Mouse (Mus musculus) heart, adult 2 months (tissue): ENCODE measurements around the gene Adamts18. TPM values are rescaled to one million over a fixed set of nuclear protein-coding genes. Genes with fewer than 3 reads are reported as not detected.

Experiments
- DNase-seq, 2 experiments: peaks; one replicate each; pipeline ENCODE4 v3.0.0; 2021
- H3K27ac ChIP-seq: fragments of 200-600 bp; 2 replicates; pipeline ENCODE4 v1.8.1; 2022
- H3K27me3 ChIP-seq: fragments of 200-500 bp; 2 replicates; pipeline ENCODE4 v1.6.1; 2012; ENCODE audit warnings: mild to moderate bottlenecking, low read length, inconsistent platforms, mixed read lengths; ENCODE audit not compliant: control insufficient read depth, insufficient read depth
- H3K36me3 ChIP-seq: fragments of 200-500 bp; 2 replicates; pipeline ENCODE4 v1.6.1; 2012; ENCODE audit warnings: low read length, inconsistent platforms; ENCODE audit not compliant: control insufficient read depth, insufficient read depth
- H3K4me1 ChIP-seq: fragments of 200-500 bp; 2 replicates; pipeline ENCODE4 v1.6.1; 2011; ENCODE audit warnings: low read length; ENCODE audit not compliant: control insufficient read depth, insufficient read depth
- H3K4me3 ChIP-seq: fragments of 200-600 bp; 2 replicates; pipeline ENCODE4 v1.8.1; 2022
- H3K79me2 ChIP-seq: fragments of 200-500 bp; replicated peaks from 2 replicates; pipeline ENCODE4 v1.6.1; 2012; ENCODE audit warnings: mild to moderate bottlenecking, inconsistent platforms, low read length, moderate library complexity, mixed read lengths; ENCODE audit not compliant: control insufficient read depth, insufficient read depth
- H3K9ac ChIP-seq: fragments of 200-500 bp; 2 replicates; pipeline ENCODE4 v1.6.1; 2012; ENCODE audit warnings: low read depth, mild to moderate bottlenecking, control low read depth, inconsistent platforms, low read length, mixed read lengths
- CTCF ChIP-seq: fragments of 200-600 bp; IDR thresholded peaks from 2 replicates; pipeline ENCODE4 v1.8.1; 2022; ENCODE audit warnings: antibody characterized with exemption, mild to moderate bottlenecking, moderate library complexity
- EP300 ChIP-seq: fragments of 200-500 bp; IDR thresholded peaks from 2 replicates; pipeline ENCODE4 v1.6.1; 2011; ENCODE audit warnings: low read depth, low read length, control low read depth; ENCODE audit not compliant: insufficient read depth
- POLR2A ChIP-seq: fragments of 200-500 bp; IDR thresholded peaks from 2 replicates; pipeline ENCODE4 v1.6.1; 2011; ENCODE audit warnings: mild to moderate bottlenecking, low read depth, low read length, control low read depth; ENCODE audit not compliant: insufficient read depth
- WGBS: fragments of 180-500 bp; shearing (Covaris S2); methylation state at CpG from one replicate; pipeline ENCODE4 v1.1.7; 2018; 5-methylcytosine and 5-hydroxymethylcytosine counted together
- intact Hi-C: fragments of 180-260 bp; cut with DNase I; formaldehyde crosslinking; loops from one replicate; pipeline ENCODE4 v1.15.1; 2025
- polyA plus RNA-seq: library from polyadenylated mRNA; depleted of rRNA; stranded (reverse); fragments of >200 nt; gene quantifications from 2 replicates; pipeline ENCODE4 v1.2.3, GENCODE M21; 2012
- total RNA-seq, 2 experiments: library from RNA; stranded (reverse); gene quantifications; 2 replicates each; pipeline ENCODE4 v1.2.3; 2021

The Adamts18 gene
- total and polyA plus RNA-seq, 3 experiments: 0.04 TPM; not detected in 2

GRCm38 (mm10) chr8:113882558-113882957 lies 34.0 kb upstream of the Adamts18 start:
- Histone ChIP-seq H3K4me3 (no peak overlapping the region), H3K27me3 (no peaks in the 10 kb centered on the region), H3K4me1 (no peaks in the 10 kb centered on the region), H3K79me2 (no peaks in the 10 kb centered on the region), H3K27ac (no peak overlapping the region), H3K36me3 (no peaks in the 10 kb centered on the region), H3K9ac (no peak overlapping the region)
- intact Hi-C loops: no loop called here
- WGBS: 63% methylated on average over 2 of the region's 2 CpGs
- DNase-seq: no peak
- TF ChIP-seq POLR2A: no peak
- no peak for TF ChIP-seq CTCF
- no peak for TF ChIP-seq EP300

GRCm38 (mm10) chr8:113878411-113879006 lies 30.0 kb upstream of the Adamts18 start:
- Histone ChIP-seq H3K27ac (no peak overlapping the region), H3K9ac (no peak overlapping the region), H3K36me3 (no peaks in the 10 kb centered on the region), H3K27me3 (no peaks in the 10 kb centered on the region), H3K4me1 (no peaks in the 10 kb centered on the region), H3K4me3 (no peak overlapping the region), H3K79me2 (no peaks in the 10 kb centered on the region)
- intact Hi-C loops: no loop called here
- no peak for DNase-seq
- TF ChIP-seq CTCF: no peak
- no peak for TF ChIP-seq POLR2A
- TF ChIP-seq EP300: no peak
- whole genome bisulfite sequencing: 66% methylated on average over 3 of the region's 3 CpGs

- no peaks in the 10 kb centered on the region for H3K27me3 ChIP-seq
- intact Hi-C loops: no loop called here
- H3K79me2 ChIP-seq: no peaks in the 10 kb centered on the region
- TF ChIP-seq CTCF (no peak), POLR2A (no peak), EP300 (no peak)
- no peak for DNase-seq
- H3K4me1 ChIP-seq: no peaks in the 10 kb centered on the region
- no peaks in the 10 kb centered on the region for H3K36me3 ChIP-seq
- no peak overlapping the region for H3K4me3 ChIP-seq
- H3K9ac ChIP-seq: no peak overlapping the region
- no peak overlapping the region for H3K27ac ChIP-seq
- 53% methylated on average over 12 of the region's 12 CpGs for WGBS
These were observed 25.0 kb upstream of the Adamts18 start for GRCm38 (mm10) chr8:113873446-113874120.

GRCm38 (mm10) chr8:113872436-113872835 lies 23.9 kb upstream of the Adamts18 start:
- no peaks in the 10 kb centered on the region for H3K79me2 ChIP-seq
- H3K9ac ChIP-seq: no peak overlapping the region
- no peak for TF ChIP-seq CTCF
- TF ChIP-seq EP300: no peak
- TF ChIP-seq POLR2A: no peak
- intact Hi-C loops: no loop called here
- H3K4me3 ChIP-seq: no peak overlapping the region
- 80% methylated on average over 6 of the region's 6 CpGs for WGBS
- H3K27me3 ChIP-seq: no peaks in the 10 kb centered on the region
- no peak for DNase-seq
- no peak overlapping the region for H3K27ac ChIP-seq
- no peaks in the 10 kb centered on the region for H3K4me1 ChIP-seq
- H3K36me3 ChIP-seq: no peaks in the 10 kb centered on the region

DNA sequence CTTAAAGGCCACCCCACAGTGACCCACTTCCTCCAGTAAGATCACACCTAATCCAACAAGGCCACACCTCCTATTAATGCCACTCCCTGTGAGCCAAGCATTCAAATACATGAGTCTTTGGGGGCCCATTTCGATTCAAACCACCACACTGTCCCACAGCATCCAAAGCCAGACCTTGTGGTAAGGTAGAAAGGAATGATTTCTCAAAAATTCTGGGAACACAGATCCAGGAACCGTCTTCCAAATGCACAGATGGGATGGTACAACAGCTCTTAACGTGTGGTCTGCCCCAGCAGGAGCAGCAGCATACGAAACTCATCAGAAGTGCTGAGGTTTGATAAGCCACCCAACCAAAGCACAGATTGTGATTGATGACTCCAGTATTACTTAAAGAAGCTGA lies 18.0 kb upstream of the Adamts18 start:
- intact Hi-C loops: no loop called here
- no peaks in the 10 kb centered on the region for H3K27me3 ChIP-seq
- H3K27ac ChIP-seq: no peak overlapping the region
- H3K36me3 ChIP-seq: no peaks in the 10 kb centered on the region
- H3K9ac ChIP-seq: no peak overlapping the region
- WGBS: 66% methylated on average over 4 of the region's 4 CpGs
- no peak overlapping the region for H3K4me3 ChIP-seq
- DNase-seq: no peak
- no peaks in the 10 kb centered on the region for H3K79me2 ChIP-seq
- TF ChIP-seq POLR2A: no peak
- no peak for TF ChIP-seq EP300
- no peak for TF ChIP-seq CTCF
- no peaks in the 10 kb centered on the region for H3K4me1 ChIP-seq

DNA sequence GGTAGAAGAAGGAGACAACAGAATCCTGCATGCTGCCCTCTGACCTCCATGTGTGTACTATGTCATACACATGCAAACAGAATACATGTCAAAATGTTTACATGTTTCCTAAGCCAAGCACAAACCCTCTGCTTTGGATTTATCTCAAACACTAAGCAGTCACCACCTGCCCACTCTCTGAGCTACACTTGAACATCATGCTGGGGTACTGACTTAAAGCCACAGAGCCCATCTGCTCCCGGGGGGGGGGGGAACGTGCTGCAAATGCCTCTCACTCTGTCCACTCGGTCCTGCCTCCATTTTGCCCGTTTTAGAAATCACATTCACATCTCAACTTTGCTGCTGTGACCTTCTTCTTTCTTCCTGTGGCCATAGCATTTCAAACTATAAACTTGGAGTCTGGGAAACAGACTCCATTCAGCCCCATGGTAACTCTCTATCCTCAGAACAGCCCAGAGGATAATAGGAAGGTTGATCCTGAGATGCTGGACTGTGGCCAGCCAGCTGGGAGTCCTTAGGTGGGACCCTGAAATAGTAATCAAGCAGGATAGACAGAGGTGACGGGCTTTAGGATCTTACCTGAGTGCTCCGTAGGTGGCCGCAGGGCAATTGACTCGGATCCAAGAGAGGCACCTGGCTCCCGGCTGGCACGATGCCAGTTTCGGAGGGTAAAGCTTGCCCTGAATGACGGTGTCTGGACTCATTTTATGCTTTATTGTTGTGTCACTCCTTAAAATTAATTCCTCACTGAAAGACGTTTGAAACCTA lies 17.0 kb upstream of the Adamts18 start:
- Histone ChIP-seq H3K9ac (no peak overlapping the region), H3K79me2 (no peaks in the 10 kb centered on the region), H3K4me1 (no peaks in the 10 kb centered on the region), H3K27ac (no peak overlapping the region), H3K4me3 (no peak overlapping the region), H3K27me3 (no peaks in the 10 kb centered on the region), H3K36me3 (no peaks in the 10 kb centered on the region)
- WGBS: 76% methylated on average over 13 of the region's 13 CpGs
- DNase-seq: no peak
- intact Hi-C loops: no loop called here
- no peak for TF ChIP-seq CTCF
